Mouse (Mus musculus): Measurements from ENCODE around the gene Gm11213. TPM values are rescaled to one million over a fixed set of nuclear protein-coding genes. Genes with fewer than 3 reads are reported as not detected.

The Gm11213 gene
- total RNA-seq, 4 experiments from 2014 or later: not detected

DNA sequence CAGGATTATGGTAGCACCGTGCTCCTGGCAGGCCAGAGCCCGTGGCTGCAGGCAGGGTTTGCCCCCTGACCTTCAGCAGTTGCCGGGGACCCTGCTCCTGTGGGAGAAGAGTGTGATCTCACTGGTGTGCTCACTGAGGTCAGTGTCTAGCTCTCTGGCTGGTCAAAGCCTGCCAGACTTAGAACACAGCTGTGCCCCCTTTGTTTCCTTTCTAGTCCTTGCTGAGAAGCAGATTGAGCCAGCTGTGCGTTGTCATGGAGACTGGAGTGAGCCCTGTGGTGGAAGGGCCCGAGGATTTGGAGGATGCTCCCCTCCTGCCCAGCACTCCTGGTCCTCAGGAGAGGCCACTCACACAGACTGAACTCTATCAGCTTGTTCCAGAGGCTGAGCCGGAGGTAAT is 25.0 kb downstream of the Gm11213 start:
- DNase-seq (ENCODE audit: low spot score): no peak

DNA sequence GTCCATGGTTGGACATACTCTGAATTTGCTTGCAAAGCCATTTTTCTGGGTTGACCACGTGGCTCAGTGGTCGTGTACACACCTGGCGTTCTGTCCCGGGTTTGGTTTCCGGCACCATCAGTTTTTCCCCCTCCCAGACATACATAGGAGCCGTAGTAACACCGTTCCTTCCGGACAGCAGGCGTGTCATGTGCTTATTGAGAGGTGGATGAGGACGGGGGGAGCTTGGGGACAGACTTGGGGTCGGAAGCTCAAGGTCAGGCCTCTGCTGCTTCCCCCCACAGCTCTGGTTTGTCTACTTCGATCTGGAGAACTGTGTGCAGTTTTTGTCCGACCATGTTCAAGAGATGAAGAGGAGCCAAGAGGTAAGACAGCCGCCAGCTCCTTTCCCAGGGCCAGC is 25.4 kb downstream of the Gm11213 start:
- DNase-seq (ENCODE audit: low spot score): no peak

DNA sequence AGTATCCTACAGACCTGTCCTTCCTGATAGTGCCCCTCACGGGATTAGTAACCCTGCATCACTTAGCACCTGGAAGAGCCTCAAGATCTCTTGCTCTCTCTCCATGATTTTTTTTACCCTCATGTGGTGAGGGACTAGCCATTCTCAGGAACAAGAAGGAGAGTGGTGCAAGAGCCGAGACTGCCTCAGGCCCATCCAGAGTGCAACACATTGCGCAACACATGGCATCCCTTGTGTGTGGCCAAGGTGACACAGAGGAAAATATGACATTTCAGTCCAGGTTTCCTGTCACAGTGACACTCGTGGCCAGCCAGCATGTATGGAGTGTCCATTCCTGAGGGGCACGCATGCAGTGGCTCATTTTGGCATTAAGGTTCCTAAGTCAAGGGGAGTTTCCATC is 32.4 kb downstream of the Gm11213 start:
- no peak for DNase-seq (ENCODE audit: low spot score)

DNA sequence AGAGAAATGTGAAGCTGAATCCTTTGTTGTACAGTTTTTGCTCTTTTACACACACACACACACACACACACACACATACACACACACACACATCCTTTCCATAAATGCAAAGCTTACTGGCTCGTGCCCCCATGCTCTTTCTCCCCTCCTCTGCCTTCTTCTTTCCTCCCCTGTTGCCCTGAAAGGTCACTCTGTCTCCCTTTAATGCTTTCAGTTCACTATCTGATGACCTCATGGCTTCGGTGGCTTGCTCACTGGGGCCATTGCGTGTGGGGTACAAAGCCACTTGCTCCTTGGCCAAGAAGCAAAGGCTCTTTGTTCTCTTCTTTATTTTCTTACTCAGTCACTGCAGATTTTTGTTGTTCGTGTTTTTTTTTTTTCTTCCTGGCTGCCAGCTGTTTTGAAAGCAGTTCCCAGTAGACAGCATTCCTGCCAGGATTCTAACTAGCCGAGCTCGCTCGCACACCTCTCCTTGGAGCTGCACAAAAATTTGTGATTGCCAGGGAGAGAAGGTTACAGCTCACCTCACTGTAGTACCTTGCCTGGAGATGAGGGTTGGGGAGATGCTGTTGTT is 34.8 kb downstream of the Gm11213 start:
- DNase-seq (ENCODE audit: low spot score): no peak

DNA sequence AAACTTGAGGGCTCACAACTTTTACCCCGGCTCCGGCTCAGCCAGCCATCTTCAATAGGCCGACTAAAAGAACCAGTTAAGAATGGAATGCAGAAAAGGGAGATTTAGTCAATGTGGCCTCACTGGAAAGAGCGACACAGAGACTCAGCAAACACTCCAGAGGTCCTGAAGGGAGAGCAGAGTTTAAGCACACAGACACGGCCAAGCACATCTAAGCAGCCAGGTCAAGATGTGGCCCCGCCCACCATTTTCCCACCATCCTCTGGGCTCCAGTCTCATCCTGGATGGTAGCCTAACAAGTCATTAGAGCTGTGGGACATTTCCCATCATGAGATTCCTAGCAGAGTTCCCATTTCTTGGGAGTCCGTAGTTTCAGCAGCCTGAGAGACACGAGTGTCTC is 35.7 kb downstream of the Gm11213 start:
- DNase-seq (ENCODE audit: low spot score): no peak

DNA sequence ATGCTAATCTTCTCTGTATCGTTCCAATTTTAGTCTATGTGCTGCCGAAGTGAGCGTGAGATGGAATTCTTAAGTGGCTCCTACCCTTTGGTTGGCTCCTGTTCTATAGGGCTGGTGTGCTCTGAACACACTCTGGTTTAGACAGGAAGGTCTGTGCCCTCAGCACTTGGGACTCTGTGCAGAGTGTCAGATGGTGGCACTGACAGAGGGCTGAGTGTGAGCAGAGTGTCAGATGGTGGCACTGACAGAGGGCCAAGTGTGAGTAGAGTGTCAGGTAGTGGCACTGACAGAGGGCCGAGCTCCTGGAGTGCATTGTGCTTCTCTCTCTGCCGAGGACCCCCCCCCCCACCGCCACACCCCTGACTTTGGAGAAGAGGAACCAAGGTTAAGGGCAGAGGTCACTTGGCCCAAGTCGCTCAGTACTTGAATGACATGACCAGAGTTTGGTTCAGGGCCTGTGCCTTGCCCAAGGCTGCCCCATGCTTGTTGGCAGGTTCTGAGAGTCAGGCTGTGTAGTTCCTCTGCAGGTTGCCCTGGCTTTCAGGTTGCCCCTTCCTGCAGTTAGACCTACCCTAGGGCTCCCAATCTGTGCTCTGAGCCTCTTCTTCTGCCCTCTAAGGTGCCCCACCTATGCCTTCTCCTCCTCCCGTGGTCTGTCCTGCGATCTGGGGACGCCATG is 37.2 kb downstream of the Gm11213 start:
- no peak for DNase-seq (ENCODE audit: low spot score)

DNA sequence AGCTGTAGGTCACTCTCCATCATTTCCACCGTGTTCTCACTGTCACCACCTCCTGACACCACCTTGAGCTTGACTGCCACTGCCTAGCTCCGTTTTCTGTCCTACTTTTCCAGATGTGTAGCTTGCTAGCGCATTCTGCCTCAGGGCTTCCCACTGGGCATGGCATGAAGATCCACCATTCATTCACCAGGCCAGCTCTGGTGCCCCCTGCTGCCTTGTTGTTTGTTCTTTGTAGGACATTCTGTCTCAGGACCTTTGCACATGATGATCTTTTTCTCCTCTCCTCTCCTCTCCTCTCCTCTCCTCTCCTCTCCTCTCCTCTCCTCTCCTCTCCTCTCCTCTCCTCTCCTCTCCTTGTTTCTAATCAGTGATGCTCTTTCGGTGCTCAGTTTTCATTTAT is 42.3 kb downstream of the Gm11213 start:
- no peak for DNase-seq (ENCODE audit: low spot score)

DNA sequence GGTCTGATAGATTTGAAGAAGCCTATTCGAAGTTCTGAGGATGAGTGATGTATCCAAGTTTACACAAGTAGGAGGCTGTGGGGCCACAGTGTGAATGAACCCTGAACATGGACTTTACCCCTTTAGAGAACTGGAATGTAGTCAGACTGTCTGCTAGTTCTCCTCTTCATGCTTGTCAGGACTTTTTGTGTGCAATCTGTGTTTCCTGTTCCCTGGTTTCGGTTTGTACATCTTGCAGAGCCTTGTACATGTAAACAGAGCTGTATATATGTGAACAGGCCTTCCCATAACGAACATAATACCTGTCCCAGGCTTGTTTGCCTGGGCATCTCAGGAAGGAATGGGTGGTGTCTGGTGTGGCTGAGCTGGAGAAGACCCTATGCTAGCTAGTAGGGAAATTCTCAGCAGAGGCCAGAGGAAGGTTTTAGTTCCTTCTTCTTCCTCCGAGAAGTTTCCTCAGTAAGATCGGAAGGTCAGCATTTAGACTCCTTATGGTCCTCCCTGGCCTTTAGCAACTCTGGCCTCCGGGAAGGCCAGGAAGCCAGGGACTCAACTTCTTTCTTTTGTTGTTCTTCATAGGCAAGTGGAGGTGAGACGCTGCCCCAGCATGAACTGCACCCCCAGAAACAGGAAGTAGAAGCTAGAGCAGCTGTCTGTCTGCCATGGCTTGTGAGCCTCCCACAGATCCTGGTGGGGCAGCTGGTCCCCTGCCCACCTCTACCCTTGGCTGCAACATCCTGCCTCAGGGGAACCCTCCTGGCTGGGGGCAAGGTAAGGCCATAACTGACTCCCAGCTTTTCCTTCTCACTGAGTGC is 43.0 kb downstream of the Gm11213 start:
- no peak for DNase-seq (ENCODE audit: low spot score)

DNA sequence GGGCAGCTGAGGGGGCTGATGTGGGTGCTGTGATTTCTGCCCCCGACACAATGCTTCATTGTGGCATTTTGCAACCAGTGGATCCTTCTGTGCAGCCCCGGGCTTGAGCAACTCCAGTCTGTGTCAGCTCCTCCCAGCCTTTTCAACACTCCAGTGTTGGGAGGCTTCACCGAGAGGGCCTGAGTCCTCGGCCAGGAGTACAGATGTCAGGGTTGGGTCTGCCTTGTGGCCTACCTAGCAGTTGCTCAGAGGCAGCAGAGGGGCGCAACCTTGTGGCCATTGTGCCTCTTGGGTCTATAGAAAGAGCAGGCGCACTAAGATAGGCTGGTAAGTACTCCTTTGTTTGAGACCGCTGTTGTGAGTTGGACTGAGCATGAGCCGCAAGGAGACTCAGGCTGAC is 45.0 kb downstream of the Gm11213 start:
- DNase-seq (ENCODE audit: low spot score): no peak

DNA sequence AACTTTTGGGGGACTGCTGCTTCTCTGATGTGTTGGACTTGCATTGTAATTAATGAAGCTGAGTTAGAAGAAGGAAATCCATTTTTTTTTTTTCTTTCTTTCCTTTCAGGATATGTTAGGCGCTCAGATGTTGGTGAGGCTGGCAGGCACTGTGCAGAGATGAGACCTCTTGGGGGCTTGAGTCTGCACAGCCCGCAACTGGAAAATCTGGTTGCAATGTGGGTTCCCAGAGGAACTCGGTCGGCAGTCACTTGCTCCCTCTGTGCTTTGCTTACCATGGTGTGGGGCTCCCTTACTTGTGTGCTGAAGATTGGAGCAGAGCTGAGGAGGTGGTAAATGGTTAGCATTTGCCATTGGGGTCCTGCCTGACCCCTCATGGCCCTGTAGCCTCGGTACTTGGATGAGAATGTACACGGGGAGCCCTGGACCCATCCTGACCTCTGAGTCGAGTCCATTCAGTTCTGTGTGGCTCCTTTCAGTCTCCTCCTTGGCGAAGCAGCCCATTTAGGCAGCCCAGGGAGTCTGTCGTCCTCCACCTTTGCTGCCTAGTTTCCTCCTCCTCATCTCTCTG is 45.8 kb downstream of the Gm11213 start:
- no peak for DNase-seq (ENCODE audit: low spot score)

DNA sequence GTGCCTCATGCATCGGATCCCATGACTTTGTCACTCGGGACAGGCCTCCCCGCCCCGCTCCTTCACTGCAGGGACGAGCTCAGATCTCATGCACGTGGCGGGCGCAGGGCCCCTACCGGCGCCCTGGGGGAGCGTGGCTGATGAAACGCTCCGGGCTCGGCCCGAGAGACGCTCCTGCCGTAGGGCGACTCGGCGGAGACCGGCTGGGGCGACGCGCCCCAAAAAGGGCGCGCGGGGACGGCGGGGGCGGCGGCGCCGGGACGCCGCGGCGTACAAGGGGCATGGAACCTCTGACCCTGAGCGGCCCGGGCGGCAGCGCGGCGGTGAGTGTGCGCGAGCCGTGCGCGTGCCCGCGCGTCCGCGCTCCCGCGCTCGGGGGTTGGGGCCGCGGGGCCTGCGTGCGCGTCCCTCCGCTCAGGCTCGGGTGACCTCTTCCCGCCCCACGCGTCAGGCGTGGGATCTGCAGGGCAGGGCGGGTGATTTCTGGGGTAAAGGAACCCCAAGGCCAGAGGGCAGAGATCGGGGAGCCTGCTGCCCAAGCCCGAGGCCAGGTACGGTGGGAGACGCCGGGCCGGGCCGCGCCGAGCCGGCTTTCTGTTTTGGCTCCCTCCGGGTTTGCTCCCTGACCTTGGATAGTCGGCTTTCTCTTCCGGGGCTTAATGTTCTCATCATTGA is 46.5 kb downstream of the Gm11213 start, which contains the start of gene Tmem268:
Tmem268 (plus strand) TSS at position 375 of the 675 bp plus-strand sequence.
- peak; percentile 65 for DNase-seq (ENCODE audit: low spot score)

DNA sequence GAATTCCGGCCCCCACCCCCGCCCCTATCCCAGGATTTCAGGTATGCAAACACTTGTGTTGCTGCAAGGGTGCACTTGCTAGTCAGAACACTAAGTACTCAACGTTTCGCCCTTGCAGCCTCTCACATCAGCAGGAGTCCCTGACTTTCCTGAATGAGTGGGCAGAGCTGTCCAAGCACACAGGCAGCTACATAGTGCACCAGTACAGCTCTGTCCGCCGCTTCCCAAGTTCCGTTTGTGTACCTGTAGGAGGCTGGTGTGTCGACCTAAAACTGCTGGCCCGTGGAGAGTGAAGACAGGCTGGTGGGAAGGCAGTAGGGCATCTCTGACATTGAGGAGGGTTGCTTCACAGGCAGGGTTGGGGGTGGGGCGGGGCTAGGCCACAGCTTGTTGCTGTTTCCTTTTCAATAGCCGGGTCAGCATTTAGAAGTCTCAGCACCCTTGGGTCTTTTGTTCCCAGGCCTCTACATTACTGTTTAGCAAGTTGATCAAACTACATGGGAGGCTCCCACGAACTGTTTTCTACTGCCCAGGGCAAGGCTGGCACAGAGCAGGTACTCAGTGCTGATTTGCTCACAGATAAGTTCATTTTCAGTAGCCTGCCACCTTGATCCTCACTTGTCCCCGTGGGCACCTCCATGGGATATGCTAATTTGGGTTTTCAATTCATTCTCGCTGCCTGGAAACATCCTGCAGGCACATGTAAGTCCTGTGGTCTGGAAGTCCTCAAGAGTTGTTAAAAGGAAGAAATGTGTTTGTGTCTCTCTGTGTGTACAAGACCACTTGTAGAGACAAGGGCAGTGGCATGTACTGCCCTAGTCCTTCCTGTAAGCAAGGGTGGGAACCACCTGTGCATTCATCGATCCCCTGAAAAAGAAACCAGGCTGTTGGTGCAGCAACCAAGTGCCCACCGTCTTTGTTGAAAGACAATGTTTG is 47.7 kb downstream of the Gm11213 start:
- DNase-seq (ENCODE audit: low spot score): no peak

DNA sequence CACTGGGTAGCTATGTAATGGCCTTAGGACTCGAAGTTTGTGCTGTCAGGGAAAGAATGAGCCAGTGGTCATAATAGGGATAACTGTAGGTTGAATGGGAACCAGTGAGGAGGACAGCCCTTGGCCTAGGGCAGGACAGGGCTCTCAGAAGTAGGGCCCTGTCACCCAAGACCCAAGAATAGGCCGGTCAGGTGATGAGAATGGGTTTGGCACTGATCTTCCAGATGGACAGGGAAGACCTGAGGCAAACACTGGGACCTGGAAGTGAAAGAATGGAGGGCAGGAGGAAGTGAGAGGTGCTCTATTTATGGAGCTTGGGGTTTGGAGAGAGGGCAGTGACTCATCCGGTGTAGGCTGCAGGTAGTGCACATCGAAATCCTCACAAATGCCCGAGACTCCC is 48.4 kb downstream of the Gm11213 start:
- no peak for DNase-seq (ENCODE audit: low spot score)

DNA sequence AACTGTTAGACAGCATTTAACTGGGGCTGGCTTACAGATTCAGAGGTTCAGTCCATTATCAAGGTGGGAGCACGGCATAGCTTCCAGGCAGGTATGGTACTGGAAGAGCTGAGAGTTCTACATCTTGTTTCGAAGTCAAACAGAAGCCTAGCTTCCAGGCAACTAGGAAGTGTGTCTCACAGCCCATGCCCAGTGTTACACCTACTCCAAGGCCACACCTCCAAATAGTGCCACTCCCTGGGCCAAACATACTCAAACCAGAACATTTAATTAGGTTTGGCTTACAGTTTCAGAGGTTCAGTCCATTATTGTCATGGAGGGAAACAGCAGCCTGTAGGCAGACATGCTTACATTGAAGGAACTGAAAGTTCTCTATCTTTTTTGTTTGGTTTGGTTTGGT is 50.0 kb downstream of the Gm11213 start:
- no peak for DNase-seq (ENCODE audit: low spot score)

DNA sequence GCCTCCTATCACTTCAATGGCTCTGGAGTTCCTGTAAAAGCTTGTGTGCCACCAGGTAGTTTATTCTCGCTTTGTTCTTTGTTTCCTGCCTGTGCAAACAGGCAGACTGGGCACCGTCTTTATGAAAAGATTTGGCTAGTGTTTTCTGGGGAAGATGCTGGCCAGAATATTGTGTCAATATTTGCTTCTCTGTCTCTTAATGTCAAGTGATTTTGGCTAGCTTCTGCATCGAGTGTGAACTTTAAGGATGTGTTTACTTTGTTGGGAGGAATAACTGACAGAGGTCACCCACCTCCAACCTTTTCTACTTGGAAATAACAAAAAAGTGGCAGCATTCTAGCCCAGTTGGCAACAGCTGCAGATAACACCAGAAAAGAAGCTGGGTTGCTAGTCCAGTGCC is 50.4 kb downstream of the Gm11213 start:
- no peak for DNase-seq (ENCODE audit: low spot score)

DNA sequence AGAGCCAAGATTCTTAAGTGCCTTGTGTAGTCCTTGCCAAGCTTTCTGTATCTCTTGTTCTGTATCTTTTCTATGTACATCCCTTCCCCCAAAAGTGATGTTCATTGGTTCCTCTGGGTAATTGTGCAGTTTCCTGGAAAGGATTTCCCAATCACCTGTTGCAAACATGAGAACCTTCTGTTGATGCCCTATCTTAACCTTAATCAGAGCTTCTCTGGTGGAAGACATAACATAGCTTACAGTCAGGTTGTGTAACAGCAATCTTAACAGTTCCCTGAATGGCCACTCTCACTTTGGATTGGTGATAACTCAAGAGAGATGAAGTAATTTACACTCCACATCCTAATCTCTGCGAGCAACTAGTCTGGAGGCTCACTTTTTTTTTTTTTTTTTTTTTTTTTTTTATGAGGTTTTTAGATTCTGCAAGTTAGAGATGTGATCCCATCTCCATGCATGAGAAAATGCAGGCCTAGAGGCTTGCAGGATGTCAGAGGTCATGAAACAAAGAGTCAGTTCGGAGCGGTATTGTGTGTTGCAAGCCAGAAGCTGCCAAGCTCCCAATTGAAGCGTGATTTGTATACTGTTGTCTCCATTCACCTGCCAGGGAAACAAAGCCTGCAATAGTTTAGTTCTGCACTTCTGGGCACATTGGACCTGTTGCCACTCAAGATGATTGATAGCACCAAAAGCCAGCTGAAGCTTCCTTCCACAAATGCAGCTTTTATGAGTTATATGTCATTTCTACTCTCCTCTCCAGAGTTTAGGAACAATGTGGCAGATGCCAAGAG is 51.1 kb downstream of the Gm11213 start:
- no peak for DNase-seq (ENCODE audit: low spot score)

DNA sequence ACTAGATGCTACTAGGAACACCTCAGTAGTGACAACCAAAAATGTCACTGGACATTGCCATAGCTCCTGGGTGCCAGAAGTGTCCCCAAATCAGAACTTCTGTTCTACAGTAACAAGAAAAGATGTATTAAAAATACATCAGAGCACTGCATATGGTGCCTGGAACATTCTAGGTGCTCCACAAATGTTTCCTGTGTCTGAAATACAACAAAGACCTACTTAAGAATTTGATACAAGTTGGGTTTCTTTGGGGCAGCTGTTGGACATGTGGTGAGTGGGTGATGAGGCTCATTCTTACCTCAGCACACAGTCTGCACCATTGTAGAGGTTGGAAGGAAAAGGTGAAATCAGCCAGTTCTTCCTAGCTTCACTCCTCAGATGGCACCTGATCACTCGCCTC is 52.2 kb downstream of the Gm11213 start:
- DNase-seq (ENCODE audit: low spot score): no peak

DNA sequence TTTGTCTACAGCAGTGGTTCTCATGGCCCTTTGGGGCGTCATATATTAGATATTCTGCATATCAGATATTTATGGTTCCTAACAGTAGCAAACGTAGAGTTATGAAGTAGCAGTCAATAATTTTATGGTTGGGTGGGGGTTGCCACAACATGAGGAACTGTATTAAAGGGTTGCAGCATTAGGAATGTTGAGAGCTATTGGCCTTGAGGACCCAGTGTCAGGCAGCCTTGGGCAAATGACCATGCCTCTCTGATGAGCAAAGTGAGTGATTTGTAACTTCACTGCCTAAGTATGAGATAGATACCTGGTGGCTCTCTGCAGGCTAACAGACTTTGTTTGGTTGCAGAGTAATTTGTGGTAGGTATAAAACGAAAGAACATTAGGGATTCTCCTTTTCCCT is 54.2 kb downstream of the Gm11213 start:
- DNase-seq (ENCODE audit: low spot score): no peak

DNA sequence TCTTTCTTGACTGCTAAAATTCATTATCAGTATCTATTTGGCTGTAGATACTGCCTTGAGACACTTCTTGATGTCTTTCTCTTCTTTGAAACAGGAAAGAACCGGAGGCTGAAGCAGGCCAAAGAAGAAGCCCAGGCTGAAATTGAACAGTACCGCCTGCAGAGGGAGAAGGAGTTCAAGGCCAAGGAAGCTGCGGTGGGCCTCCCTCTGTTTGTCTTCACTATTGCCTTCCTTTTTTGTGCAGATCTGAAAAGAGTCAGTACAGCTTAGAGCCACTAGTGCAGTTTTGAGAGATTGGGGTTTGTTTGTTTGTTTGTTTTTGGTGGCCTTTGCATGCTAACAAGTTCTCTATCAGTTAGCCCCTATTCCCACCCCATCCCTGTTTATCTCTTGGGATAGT is 56.6 kb downstream of the Gm11213 start:
- DNase-seq (ENCODE audit: low spot score): no peak

DNA sequence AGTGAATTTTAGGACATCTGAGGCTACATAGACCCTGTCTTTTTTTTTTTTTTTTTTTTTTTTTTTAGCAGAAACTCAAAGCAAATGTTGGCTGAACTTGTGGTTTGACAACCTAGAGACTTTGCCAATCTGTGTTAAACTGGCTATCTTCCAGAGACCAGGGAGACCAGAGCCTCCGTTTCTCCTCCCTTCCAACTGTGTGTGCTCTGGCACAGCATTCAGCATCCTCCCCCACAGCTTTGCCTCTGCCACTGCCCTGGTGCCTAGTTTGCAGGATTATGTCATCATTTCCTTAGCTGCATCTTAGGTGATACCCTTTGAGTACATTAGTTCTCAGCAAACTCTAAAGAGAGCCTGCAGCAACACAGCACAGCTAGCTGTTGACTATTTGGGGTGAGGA is 57.3 kb downstream of the Gm11213 start:
- no peak for DNase-seq (ENCODE audit: low spot score)
